Mouse (Mus musculus): ENCODE data around the gene Asic2.

- TF ChIP-seq GATA1 (IDR thresholded peaks at IDR 0.05; ENCODE audit: low read length) (no peak), TAL1 (IDR thresholded peaks at IDR 0.05; ENCODE audit: low read length) (no peak)
These were observed 71.7 kb downstream of the Asic2 start for GRCm38 (mm10) chr11:81896511-81896910.
